Mouse (Mus musculus): ENCODE data around the gene Gsk3b.
A peak's percentile ranks its signal among the peaks of the same experiment; 100 is the strongest.

The Gsk3b gene

DNA sequence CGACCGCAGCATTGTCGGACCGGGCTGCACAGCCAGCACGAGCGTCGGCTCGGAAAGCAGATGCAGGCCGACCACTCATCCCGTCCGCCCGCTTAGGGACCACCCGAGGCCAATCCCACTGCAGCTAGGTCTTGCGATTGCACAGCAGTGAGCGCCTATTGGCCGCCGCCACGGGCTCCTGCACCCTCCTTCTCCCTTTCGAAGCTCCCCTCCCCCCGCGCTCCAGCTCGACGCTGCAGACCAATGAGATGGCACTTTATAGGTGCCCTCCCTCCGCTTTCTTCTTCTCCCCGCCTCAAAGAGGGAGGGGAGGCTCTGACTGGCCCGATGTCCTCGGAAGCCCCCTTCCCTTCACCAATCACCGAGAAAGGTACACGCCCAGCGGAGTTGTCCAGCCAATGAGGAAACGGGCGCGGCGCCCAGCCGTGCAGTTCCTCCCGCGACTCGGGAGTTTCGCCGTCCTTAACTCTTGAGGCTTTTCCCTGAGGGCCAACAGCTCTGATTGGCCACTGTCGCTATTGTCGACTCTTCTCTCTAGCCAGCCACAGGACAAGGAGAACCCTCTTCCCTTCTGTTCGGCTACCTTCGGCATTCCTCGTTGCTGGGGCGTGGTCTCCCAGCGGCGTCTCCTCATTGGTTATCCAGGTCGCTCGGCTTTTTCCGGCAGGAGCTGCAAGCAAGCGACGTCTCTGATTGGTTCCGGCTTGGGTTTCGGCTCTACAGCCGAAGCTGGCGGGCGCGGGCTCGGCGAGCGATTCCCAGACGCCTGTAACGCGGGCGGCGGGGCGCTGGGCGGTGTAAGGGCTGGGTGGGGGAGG lies at the start of gene Gsk3b:
Gene Gsk3b, plus strand, starts transcription at position 373 of the 818 bp plus-strand sequence.
- DNase-seq, result peak; percentile 100

DNA sequence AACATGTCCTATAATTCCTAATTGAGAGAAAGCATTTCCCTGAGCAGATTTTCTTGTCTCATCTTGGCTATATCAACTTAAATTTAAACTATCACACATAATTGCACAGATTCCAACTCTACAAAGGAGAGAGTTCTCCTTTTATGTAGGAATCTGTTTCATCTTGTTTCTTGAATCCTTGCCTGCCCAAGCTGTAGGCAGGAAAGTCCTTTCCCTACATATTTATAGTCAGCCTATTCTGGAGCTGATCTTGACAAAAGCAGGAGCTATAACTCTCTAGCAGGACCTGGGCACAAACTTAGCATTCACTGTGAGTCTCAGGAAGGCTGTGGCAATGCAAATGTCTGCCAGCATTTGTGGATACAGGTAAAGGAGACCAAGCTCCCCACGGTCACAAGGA lies 46.6 kb upstream of the Gsk3b start:
- DNase-seq, result no peak

DNA sequence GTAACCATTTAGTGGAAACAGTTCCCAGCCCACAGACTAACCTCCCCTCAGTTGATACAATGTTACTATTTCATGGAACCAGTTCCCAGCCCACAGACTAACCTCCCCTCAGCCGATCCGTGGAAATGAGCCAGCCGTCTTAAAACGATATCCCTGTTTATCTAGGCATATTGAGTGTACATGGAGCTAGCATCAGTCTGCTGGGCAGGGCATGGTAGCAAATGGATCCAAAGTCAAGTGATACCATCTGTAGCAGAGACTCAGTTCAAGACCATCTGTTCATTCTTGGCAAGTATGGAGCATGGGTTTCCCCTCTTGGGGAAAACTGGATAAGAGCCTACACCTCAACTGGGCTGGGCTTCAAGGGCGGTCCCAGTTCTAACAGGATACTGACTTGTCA lies 44.2 kb upstream of the Gsk3b start:
- DNase-seq, result no peak

DNA sequence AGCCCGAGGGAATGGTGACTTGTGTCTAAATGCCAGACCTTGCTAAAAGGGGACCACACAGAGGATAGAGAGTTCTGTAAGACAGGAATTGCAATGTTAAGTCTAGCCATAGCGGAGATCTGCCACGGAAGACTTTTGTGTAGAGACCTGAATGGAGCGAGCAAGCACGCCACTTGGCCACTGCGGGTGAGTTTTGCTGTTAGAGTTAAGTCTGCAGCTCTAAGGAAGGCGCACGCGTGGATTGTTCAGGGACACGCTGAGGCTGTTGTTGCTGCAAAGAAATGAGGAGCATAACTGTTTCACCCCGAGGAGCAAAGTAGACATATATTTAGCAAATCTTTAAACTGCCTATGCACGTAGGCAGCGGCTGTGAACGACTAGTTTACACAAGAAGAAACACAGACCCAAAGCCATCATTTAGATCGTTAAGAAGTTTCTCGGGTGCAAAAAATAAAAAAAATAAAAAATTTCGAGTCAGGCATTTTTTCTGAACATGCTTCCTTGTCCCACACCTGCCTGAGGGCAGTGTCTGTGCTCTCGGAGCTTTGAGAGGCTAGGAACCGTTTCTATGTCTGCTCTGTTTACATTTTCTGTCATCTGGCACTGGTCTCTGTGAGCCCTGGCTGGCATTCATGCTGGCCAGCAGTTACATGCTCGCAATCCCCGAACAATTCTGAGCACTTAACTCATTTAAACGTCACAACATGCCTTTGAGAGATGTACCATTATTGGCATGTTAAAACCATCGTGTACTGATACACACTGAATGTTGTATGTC lies 40.8 kb upstream of the Gsk3b start:
- DNase-seq, result peak; percentile 12

DNA sequence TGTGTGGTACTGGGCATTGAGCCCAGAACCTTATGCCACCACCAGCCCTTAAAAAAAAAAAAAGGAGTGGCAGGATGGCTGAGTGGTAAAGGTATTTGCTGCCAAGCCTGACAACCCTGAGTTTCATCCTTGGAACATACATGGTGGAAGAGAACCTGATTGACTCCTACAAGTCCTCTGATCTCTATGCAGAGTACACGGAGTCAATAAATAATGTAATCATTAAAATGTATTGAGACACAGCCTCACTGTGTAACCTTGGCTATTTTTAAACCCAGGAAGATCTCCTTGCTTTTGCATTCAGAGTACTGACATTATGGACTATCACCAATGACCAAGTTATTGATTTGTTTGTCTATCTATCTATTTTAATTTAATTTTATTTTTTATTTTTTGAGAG lies 30.9 kb upstream of the Gsk3b start:
- no peak for DNase-seq

DNA sequence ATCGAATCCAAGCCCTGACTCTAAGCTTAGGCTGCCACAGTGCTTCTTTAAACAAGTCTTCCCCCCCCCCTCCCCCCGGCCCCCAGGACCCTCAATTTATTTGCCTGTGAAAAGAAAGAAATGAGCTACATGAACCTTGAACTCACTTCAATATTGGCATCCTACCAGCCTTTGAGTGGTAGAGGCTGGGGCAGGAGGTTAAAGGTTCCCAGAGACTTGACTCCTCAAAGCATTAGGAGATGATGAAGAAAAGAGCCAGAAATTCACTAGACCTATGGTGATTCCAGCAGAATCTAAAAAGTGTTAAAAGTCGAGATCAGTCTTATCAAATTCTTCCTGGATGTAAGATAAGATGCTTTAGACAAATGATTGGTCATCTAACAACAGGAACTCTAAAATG lies 30.0 kb upstream of the Gsk3b start:
- no peak for DNase-seq

DNA sequence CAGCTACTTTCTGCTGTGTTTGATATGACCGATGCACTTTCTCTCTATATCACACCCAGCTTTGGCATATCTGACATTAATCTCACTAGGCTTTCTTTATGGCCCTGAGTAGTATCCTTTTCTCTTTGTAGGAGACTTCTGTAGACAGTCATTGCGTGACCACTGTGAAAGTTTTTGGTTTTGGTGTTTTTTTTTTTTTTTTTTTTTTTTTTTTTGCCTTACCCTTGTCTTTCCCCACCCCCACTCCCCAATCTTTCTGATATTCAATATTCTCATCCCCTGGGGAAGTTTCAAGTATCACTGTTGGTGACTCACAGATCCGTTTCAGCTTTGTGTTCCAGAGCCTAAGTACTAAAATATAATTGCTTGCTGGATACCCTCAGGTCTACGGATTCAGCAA lies 29.2 kb upstream of the Gsk3b start:
- DNase-seq, result no peak

DNA sequence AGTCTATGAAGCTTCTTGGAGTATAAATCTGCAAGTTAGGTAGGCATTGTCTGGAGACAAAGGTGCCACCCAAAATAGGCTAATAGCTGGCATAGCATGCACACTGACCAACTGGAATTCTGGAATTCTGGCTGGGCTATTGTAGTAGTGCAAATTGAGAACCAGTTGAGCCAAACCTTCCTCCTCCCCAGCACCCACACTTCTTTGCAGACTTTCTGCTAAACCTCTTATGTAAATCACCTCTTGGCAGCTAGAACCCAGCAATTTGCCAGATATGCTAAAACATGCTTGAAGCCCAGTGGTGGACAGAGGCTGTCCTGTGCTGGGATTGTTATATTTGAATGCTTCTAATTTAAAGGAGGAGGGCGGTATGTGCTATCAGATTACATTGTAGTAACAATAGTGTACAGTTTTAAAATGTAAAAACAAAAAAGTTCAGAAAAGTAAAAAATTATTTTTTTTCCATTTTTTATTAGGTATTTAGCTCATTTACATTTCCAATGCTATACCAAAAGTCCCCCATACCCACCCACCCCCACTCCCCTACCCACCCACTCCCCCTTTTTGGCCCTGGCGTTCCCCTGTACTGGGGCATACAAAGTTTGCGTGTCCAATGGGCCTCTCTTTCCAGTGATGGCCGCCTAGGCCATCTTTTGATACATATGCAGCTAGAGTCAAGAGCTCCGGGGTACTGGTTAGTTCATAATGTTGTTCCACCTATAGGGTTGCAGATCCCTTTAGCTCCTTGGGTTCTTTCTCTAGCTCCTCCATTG lies 14.8 kb upstream of the Gsk3b start:
- peak; percentile 33 for DNase-seq

DNA sequence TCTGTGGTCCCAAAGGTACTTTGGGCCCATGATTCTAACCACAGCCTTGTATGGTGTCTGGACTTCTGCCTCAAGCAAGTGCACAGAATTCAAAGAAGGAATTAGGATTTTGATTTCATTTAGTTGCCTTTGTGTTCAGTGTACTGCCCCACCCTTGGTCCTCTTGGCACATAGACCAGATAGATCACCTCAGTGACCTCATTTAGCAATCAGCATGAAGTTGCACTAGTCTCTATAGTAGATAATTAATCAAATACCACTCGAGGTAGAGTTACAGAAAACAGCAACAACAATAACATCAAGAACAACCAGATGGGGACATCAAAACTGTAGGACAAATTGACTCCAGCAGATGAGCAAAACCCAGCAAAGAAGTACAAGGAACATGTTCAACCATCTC lies 8.6 kb upstream of the Gsk3b start:
- no peak for DNase-seq

DNA sequence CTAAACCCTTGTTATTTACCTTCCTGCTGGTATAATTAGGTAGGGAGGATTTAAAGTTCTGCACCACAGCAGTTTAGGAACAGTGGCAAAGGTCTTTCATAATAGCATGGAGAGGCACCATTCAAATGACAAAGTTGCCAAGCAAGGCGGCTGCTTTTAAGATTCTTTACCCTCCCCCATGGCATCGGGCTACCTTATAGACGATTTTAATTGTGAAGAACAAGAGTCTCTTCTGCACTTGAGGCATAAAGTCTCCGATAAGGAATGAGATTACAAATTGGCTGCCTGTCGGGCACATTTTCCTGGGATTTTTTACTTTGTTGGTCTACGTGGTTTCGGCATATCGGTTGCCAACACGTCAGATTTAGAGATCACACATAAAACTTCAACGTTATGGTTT lies 1.6 kb upstream of the Gsk3b start:
- DNase-seq, result no peak

DNA sequence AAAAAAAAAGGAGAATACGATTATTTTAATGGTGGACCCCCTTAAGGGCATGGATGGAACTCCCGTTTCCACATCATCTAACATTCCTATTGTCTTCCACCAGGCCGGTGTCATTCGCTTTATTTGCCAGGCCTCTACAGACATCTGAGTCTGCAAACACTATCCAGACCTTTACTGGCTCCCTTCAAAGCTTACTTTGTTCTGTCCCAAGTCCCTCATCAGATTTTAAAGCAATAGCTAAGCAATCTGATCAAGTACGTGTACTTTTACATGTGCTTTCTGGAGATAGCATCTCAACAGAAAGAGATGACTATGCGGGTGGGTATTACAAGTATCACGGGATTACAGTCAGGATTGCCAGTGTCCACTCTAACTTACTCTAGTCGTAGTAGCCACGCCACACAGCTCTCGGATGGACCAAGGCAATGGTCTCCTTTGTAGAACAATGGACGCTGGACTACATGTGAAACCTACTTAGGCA lies 1.1 kb upstream of the Gsk3b start:
- DNase-seq, result no peak

DNA sequence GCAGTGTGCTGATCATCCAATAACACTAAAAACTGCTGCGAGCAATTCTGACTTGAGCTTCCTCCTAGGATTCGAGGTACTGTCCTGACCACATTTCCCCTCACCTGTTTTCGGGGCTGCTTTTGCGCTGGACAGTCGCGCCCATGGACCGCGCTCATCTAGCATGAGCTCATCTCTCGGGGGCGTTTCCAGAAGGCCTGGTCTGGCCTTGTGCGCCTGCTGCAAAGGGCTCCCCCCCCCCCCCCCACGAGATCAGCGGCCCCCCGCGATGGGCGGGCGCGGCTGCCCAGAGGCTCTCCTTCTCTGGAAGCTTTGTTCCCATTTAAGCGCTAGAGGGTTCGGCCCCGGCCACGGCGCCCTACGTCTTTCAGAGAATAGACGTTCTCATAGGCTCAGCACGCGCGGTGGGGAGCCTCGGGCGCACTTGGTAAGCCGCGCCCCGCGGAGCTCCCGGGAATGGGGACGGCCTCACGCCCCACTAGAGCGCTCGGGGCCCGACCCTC lies 624 bp upstream of the Gsk3b start:
- DNase-seq, result no peak

DNA sequence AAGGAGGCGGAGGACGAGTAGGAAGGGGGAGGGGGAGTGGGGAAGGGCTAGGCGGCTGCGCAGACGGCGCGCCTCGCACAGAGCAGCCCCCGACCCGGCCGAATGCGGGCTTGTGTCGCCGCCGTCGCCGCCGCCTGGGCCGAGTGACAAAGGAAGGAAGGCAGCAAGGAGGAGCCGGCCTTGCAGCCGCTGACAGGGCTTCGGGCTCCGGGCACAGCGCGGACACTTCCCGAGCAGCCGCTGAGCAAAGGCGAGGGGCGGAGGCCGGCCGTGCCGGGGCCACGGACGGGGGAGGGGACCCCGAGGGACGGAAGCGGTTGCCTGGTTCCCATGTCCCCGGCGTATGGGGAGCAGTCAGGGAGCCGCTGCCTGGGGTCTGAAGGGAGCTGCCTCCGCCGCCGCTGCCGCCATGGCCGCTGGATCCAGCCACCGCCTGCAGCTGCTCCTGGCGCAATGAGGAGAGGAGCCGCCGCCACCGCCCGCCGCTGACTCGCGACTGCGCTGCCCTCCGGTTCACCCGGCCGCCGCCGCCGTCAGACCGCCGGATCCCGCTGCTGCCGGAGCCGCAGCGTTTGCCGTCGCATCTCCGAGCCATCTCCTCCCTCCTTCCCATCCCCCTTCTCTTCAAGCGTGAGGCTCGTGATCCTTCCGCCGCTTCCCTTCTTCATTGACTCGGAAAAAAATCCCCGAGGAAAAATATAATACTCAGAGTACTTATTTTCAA lies 808 bp downstream of the Gsk3b start:
- no peak for DNase-seq

DNA sequence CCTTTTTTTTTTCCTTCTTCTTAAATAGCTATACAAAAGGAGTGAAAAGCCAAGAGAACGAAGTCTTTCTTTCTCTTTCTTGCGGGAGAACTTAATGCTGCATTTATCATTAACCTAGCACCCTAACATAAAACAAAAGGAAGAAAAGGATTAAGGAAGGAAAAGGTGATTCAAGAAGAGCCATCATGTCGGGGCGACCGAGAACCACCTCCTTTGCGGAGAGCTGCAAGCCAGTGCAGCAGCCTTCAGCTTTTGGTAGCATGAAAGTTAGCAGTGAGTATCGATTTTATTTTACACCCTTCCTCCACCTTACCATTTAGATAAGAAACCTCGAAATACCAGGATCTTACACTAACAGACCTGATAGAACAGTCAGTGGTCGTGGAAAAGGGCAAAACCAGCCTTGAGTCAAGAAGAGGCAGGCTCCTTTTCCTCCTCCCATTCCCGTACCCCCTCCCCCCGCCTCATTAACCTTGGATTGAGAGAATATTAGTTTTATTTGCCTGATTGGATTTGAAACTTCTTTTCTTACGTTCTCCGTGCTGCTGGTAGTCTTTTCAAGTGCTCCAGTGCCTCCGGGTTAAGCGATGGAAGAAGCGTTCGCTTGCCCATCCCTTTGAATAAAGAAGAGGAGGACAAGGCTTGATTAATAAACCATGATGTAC lies 1.7 kb downstream of the Gsk3b start:
- no peak for DNase-seq

DNA sequence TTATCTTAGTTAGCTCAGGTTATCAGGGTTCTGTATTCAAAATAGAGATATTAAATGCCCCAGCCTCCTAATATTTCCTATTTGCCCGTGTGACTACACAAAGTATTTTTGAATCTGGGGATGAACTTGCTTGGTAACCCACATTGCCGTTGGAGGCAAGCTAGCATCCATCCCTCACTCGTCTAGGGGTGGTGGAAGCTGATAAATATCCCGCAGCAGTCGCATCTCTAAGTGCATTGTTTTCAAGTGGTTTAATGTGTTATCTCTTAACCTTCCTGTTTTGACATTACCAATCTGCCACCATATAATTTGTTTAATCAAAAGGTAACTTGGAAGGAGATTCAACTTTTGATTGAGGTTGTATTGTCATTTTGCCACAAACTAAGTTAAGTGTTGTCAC lies 2.2 kb downstream of the Gsk3b start:
- DNase-seq, result no peak

DNA sequence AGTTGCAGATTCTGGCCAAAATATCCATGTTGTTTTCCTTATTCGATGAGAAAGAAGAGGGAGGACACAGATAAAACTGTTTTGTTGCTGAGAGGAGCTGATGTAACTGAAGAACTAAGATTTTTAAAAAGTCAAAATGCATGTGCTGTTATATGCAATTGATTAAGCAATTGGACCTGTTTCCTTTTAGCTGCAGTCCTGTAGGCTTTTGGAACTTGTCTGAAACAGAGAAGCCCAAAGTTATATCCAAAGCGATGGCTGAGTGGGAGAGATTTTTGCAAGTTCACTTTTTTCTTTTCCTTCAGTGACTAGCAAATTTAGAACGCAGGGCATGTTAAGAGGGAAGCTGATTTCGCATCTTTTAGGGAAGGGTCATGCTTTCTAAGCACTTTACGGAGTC lies 2.9 kb downstream of the Gsk3b start:
- no peak for DNase-seq

DNA sequence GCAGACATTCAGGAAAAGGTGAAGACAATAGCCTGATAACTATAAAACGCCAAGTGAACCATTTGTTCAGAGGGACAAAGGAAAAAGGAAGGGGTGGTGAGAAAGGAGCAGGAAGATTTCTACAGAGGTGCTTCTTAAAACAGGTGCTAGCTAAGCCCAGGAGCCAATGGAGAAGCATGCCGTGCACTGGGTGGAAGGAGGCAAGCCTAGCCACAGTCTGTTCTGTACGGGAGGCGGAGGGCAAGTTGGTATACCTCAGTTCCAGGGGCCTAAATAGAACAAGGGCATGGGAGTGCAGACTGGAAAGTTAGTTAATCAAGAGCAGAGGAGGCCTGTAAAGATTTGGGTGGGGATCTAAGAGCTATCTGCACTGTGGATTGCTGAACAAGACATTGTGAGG lies 3.8 kb downstream of the Gsk3b start:
- peak; percentile 16 for DNase-seq

DNA sequence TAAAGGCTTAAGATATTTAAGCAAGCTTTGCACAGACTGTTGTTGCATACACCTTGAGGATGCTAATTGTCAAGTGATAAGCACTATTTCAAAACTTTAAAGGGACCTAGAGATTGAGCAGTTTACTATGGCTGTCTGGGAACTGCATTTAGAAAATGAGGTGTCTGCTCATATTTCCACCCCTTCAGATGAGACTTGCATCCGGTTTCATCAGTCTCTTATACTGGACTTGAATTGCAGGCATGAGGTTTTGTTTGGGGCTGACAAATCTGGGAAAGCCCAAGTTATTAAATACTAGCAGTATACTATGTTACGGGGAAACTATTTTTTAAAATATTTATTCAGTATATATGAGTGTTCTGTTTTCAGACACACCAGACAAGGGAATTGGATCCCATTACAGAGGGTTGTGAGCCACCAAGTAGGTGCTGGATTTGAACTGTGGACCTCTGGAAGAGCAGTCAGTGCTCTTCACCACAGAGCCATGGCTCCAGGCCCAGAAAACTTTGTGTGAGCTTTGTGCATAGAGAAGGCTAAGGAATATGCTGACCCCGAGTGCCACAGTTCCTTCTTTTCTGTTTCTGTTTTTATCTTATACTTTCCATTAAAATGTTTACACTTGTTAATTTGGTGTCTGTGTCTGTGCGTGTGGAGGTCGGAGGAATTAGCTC lies 6.5 kb downstream of the Gsk3b start:
- no peak for DNase-seq

DNA sequence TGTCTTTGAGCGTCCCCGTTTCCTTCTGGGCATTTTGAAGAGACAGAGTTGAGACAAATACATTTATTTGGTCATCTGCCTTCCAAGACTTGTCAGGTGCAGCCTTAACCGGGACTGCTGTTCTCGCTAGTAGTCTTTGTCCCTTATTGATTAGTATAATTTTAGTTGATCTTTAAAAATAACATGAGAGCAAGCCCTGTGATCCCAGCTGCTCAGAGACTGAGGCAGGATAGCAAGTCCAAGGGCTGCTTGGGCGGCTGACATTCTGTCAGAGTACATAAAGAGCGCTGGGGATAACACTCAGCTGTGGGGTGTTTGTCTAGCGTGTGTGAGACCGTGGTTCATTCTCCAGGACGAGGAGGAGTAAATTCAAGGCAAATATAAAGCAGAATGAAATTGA lies 8.7 kb downstream of the Gsk3b start:
- DNase-seq, result no peak

DNA sequence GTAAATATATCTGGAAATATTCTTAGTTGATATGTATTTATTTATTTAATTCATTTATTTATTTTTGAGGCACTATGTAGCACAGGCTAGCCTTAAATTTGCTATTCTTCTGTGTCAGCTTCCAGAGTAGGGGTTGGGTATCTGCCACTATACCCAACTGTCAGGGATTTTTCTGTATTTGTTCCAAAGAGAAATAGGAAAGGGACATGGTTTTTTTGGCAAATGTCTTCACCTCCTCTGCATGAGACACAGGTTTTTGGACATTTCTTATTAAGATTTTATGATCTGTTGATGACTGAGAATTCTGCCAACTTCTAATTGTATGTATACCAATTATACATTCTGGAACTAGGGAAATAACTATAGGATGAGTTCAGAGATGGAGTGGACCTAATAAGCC lies 10.5 kb downstream of the Gsk3b start:
- DNase-seq, result no peak

DNA sequence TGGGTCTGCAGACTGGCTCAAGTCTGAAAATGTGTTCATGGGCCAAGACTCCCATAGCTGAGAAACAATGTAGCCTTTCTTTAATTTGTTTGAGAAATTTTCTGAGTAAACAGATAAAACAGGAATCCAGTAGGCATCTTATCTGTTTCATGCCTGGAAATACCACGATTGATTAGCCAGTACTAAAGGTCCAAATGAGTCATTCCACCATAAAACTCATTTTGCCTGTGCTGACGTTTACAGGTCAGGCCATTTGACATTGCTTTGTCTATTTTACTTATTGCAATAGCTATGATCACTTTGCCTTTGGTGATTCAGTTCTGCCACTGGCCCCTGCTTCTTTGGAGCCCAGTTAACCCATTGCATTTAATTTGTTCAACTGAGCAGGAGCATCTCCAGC lies 11.8 kb downstream of the Gsk3b start:
- no peak for DNase-seq

Data from kidney, postnatal 14 days (tissue).